Mouse (Mus musculus): ENCODE measurements around the gene Asxl1. TPM values are rescaled to one million over a fixed set of nuclear protein-coding genes. Genes with fewer than 3 reads are reported as not detected.

The Asxl1 gene
- total and polyA plus RNA-seq, 2 experiments from 2014 or later, result 7.4 to 18.8 TPM

DNA sequence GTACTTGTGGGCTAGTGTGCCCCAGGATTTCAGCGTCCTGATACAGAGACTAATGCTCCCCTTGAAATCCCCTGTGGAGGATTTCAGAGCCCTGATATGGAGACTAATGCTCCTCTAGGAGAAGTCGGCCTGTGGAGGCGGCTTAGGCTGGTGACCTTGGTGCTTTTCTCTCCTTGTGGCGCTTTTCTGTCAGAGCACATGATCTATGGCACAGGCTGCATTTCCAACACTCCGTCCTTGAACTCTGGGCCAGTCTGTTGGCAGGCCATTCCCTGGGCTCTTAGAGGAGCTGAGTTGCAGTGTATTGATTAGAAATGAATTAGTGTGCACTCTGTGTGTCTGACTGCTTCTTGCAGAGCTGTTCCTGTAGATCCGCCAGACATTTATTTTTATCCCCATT lies 40.4 kb upstream of the Asxl1 start:
- no peaks in the 10 kb centered on the region for H3K36me3 ChIP-seq (replicated peaks; ENCODE audit: control insufficient read depth, insufficient read depth, low read length)
- 35% methylated on average over 6 of the region's 6 CpGs for WGBS
- H3K9ac ChIP-seq (replicated peaks; ENCODE audit: low read depth, low read length), result no peak overlapping the region
- DNase-seq (ENCODE audit: low spot score), result peak; percentile 32
- no peaks in the 10 kb centered on the region for H3K27me3 ChIP-seq (ENCODE audit: control insufficient read depth, insufficient read depth, low read length)
- 0 out of 2 replicates have a peak, but pooled peaks have one; percentile 39 for ATAC-seq (ENCODE audit: insufficient read depth, low read depth)
- no peaks in the 10 kb centered on the region for H3K9me3 ChIP-seq (replicated peaks; ENCODE audit: control insufficient read depth, low read length)
- TF ChIP-seq CTCF (IDR thresholded peaks at IDR 0.05; ENCODE audit: low read depth) (no peak), EP300 (IDR thresholded peaks at IDR 0.05; ENCODE audit: low read depth) (no peak)
- no peaks in the 10 kb centered on the region for H3K4me1 ChIP-seq (ENCODE audit: control insufficient read depth, insufficient read depth)
- no peak overlapping the region for H3K4me2 ChIP-seq (ENCODE audit: low read depth, low read length)
- H3K27ac ChIP-seq (ENCODE audit: low read depth), result peak overlapping the region; percentile 79
- H3K4me3 ChIP-seq (ENCODE audit: low read depth, low read length), result no peak overlapping the region

- Histone ChIP-seq H3K27me3 (ENCODE audit: control insufficient read depth, insufficient read depth, low read length) (no peaks in the 10 kb centered on the region), H3K36me3 (replicated peaks; ENCODE audit: control insufficient read depth, insufficient read depth, low read length) (no peaks in the 10 kb centered on the region), H3K9me3 (replicated peaks; ENCODE audit: control insufficient read depth, low read length) (no peaks in the 10 kb centered on the region), H3K4me1 (ENCODE audit: control insufficient read depth, insufficient read depth) (no peaks in the 10 kb centered on the region), H3K9ac (replicated peaks; ENCODE audit: low read depth, low read length) (no peak overlapping the region), H3K4me3 (ENCODE audit: low read depth, low read length) (no peak overlapping the region), H3K4me2 (ENCODE audit: low read depth, low read length) (no peak overlapping the region), H3K27ac (ENCODE audit: low read depth) (no peak overlapping the region)
- 77% methylated on average over 7 of the region's 7 CpGs for WGBS
- ATAC-seq (ENCODE audit: insufficient read depth, low read depth), result no peak
- TF ChIP-seq CTCF (IDR thresholded peaks at IDR 0.05; ENCODE audit: low read depth), result no peak
- DNase-seq (ENCODE audit: low spot score), result no peak
These were observed 37.0 kb upstream of the Asxl1 start for GRCm38 (mm10) chr2:153308586-153308985.

GRCm38 (mm10) chr2:153309106-153309505 lies 36.5 kb upstream of the Asxl1 start:
- DNase-seq (ENCODE audit: low spot score) (no peak), ATAC-seq (ENCODE audit: insufficient read depth, low read depth) (no peak)
- TF ChIP-seq EP300 (IDR thresholded peaks at IDR 0.05; ENCODE audit: low read depth) (no peak), CTCF (IDR thresholded peaks at IDR 0.05; ENCODE audit: low read depth) (no peak)
- no peaks in the 10 kb centered on the region for H3K4me1 ChIP-seq (ENCODE audit: control insufficient read depth, insufficient read depth)
- 80% methylated on average over 8 of the region's 8 CpGs for WGBS
- H3K4me3 ChIP-seq (ENCODE audit: low read depth, low read length), result no peak overlapping the region
- no peaks in the 10 kb centered on the region for H3K36me3 ChIP-seq (replicated peaks; ENCODE audit: control insufficient read depth, insufficient read depth, low read length)
- no peaks in the 10 kb centered on the region for H3K27me3 ChIP-seq (ENCODE audit: control insufficient read depth, insufficient read depth, low read length)
- H3K27ac ChIP-seq (ENCODE audit: low read depth), result no peak overlapping the region
- H3K4me2 ChIP-seq (ENCODE audit: low read depth, low read length), result no peak overlapping the region
- H3K9ac ChIP-seq (replicated peaks; ENCODE audit: low read depth, low read length), result no peak overlapping the region
- H3K9me3 ChIP-seq (replicated peaks; ENCODE audit: control insufficient read depth, low read length), result no peaks in the 10 kb centered on the region

- H3K27ac ChIP-seq (ENCODE audit: low read depth), result no peak overlapping the region
- no peaks in the 10 kb centered on the region for H3K4me1 ChIP-seq (ENCODE audit: control insufficient read depth, insufficient read depth)
- H3K9me3 ChIP-seq (replicated peaks; ENCODE audit: control insufficient read depth, low read length), result no peaks in the 10 kb centered on the region
- DNase-seq (ENCODE audit: low spot score) (peak; percentile 18), ATAC-seq (ENCODE audit: insufficient read depth, low read depth) (0 out of 2 replicates have a peak, but pooled peaks have one; percentile 24)
- H3K9ac ChIP-seq (replicated peaks; ENCODE audit: low read depth, low read length), result no peak overlapping the region
- no peaks in the 10 kb centered on the region for H3K36me3 ChIP-seq (replicated peaks; ENCODE audit: control insufficient read depth, insufficient read depth, low read length)
- H3K4me2 ChIP-seq (ENCODE audit: low read depth, low read length), result no peak overlapping the region
- H3K4me3 ChIP-seq (ENCODE audit: low read depth, low read length), result no peak overlapping the region
- WGBS, result 58% methylated on average over 6 of the region's 6 CpGs
- no peaks in the 10 kb centered on the region for H3K27me3 ChIP-seq (ENCODE audit: control insufficient read depth, insufficient read depth, low read length)
- TF ChIP-seq EP300 (IDR thresholded peaks at IDR 0.05; ENCODE audit: low read depth) (no peak), CTCF (IDR thresholded peaks at IDR 0.05; ENCODE audit: low read depth) (no peak)
These were observed 35.4 kb upstream of the Asxl1 start for GRCm38 (mm10) chr2:153310228-153310627.

DNA sequence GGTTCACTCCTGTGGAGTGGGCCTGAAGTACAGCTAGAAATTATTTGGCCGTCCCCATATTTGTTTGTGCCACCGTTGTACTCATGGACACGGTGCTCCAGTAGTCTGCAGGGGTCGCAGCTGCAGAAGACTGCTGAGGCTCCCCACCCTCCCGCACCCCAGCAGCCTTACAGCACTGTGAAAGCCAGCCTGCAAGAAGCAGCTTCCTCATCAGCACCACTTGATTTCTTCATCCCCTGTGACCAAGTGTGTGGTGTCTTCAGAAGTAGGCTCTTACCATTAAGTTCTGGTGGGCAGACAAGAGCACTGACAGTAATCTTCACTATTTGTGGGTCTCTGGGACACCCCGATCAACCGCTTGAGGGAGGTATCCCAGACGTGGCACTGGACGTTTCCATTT lies 32.7 kb upstream of the Asxl1 start:
- WGBS, result 89% methylated on average over 9 of the region's 9 CpGs
- H3K4me2 ChIP-seq (ENCODE audit: low read depth, low read length), result no peak overlapping the region
- H3K36me3 ChIP-seq (replicated peaks; ENCODE audit: control insufficient read depth, insufficient read depth, low read length), result peaks cover 18% of the 10 kb centered on the region
- no peak overlapping the region for H3K27ac ChIP-seq (ENCODE audit: low read depth)
- no peak overlapping the region for H3K4me3 ChIP-seq (ENCODE audit: low read depth, low read length)
- no peak for DNase-seq (ENCODE audit: low spot score)
- no peak for ATAC-seq (ENCODE audit: insufficient read depth, low read depth)
- no peaks in the 10 kb centered on the region for H3K27me3 ChIP-seq (ENCODE audit: control insufficient read depth, insufficient read depth, low read length)
- TF ChIP-seq CTCF (IDR thresholded peaks at IDR 0.05; ENCODE audit: low read depth) (no peak), EP300 (IDR thresholded peaks at IDR 0.05; ENCODE audit: low read depth) (no peak)
- H3K9ac ChIP-seq (replicated peaks; ENCODE audit: low read depth, low read length), result no peak overlapping the region
- H3K4me1 ChIP-seq (ENCODE audit: control insufficient read depth, insufficient read depth), result no peaks in the 10 kb centered on the region
- H3K9me3 ChIP-seq (replicated peaks; ENCODE audit: control insufficient read depth, low read length), result no peaks in the 10 kb centered on the region

GRCm38 (mm10) chr2:153318408-153318807 lies 27.2 kb upstream of the Asxl1 start:
- H3K9ac ChIP-seq (replicated peaks; ENCODE audit: low read depth, low read length), result no peak overlapping the region
- H3K27ac ChIP-seq (ENCODE audit: low read depth), result peak overlapping the region; percentile 27; the same call in 1 of the 2 replicates
- 90% methylated on average over 4 of the region's 4 CpGs for WGBS
- no peak overlapping the region for H3K4me3 ChIP-seq (ENCODE audit: low read depth, low read length)
- peaks cover 54% of the 10 kb centered on the region for H3K36me3 ChIP-seq (replicated peaks; ENCODE audit: control insufficient read depth, insufficient read depth, low read length)
- H3K4me1 ChIP-seq (ENCODE audit: control insufficient read depth, insufficient read depth), result no peaks in the 10 kb centered on the region
- TF ChIP-seq EP300 (IDR thresholded peaks at IDR 0.05; ENCODE audit: low read depth) (no peak), CTCF (IDR thresholded peaks at IDR 0.05; ENCODE audit: low read depth) (no peak)
- no peaks in the 10 kb centered on the region for H3K9me3 ChIP-seq (replicated peaks; ENCODE audit: control insufficient read depth, low read length)
- ATAC-seq (ENCODE audit: insufficient read depth, low read depth) (no peak), DNase-seq (ENCODE audit: low spot score) (no peak)
- no peak overlapping the region for H3K4me2 ChIP-seq (ENCODE audit: low read depth, low read length)
- H3K27me3 ChIP-seq (ENCODE audit: control insufficient read depth, insufficient read depth, low read length), result no peaks in the 10 kb centered on the region
